Mouse (Mus musculus): ENCODE measurements at regions not wholly inside any gene's neighbourhood (a gene's known extent, or its start where the extent isn't known, plus 50 kb on each side); places are given as distances from the start of the nearest gene placed in this dataset.

DNA sequence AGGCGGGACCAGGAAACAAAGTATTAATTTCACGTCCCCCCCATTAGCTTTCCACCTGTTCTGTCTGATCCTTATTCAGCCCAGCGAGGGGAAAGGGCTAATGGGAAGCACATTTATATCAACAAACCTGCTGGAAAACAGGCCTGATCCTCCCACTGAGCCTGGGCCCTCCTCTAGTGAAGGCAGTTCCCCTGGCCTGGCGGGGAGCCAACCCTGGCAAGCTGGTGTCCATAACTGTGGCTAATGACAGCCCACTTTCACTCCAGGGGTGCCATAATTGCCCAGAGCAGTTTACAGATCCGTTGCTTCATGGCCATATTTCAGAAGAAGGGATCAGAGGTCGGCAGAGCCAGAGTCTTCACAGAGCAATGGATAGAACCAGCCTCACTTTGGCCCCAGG, 301.2 kb upstream of the 1700056E22Rik start:
- TF ChIP-seq CTCF (IDR thresholded peaks at IDR 0.05; ENCODE audit: control insufficient read depth, insufficient read depth, insufficient replicate concordance, low read depth, low read length) (no peak), POLR2A (IDR thresholded peaks at IDR 0.05; ENCODE audit: control insufficient read depth, low read depth, low read length) (no peak)
